Mouse (Mus musculus): Measurements from ENCODE around the gene Ceacam16. TPM values are rescaled to one million over a fixed set of nuclear protein-coding genes. Genes with fewer than 3 reads are reported as not detected.

Ceacam16 gene
- polyA plus RNA-seq, 2 experiments: 0.11 TPM; not detected in 1

GRCm38 (mm10) chr7:19816224-19816771, 44.8 kb downstream of the Ceacam16 start:
- peak overlapping the region; percentile 69 for H3K4me2 ChIP-seq (replicated peaks; ENCODE audit: low read depth, low read length, severe bottlenecking)
- DNase-seq (ENCODE audit: low spot score) (peak; percentile 68), ATAC-seq (ENCODE audit: low FRiP score, low read depth) (peak; percentile 70)
- H3K27me3 ChIP-seq (ENCODE audit: control insufficient read depth, insufficient read depth, low read length): peaks cover 14% of the 10 kb centered on the region
- peak overlapping the region; percentile 39 for H3K4me3 ChIP-seq (replicated peaks; ENCODE audit: low read length)
- TF ChIP-seq POLR2A (IDR thresholded peaks at IDR 0.05; ENCODE audit: borderline replicate concordance, extremely low read depth, insufficient read depth, insufficient read length): no peak
- peaks cover 17% of the 10 kb centered on the region for H3K4me1 ChIP-seq (ENCODE audit: control insufficient read depth, insufficient read depth, low read length)
- WGBS: 1% methylated on average over 27 of the region's 28 CpGs
- H3K36me3 ChIP-seq (ENCODE audit: control insufficient read depth, insufficient read depth, low read length): no peaks in the 10 kb centered on the region
- H3K9me3 ChIP-seq (ENCODE audit: control insufficient read depth, low read length): 0 out of 2 replicates have a peak, but pooled peaks cover 5% of the 10 kb centered on the region
- H3K9ac ChIP-seq (ENCODE audit: low read depth, low read length, severe bottlenecking): peak overlapping the region; percentile 18; the same call in 1 of the 2 replicates
- peak overlapping the region; percentile 38; the same call in 1 of the 2 replicates for H3K27ac ChIP-seq (replicated peaks; ENCODE audit: low read depth, low read length)

- Histone ChIP-seq H3K27ac (replicated peaks; ENCODE audit: low read depth, low read length) (0 out of 2 replicates have a peak overlapping the region, but pooled peaks have one; percentile 15), H3K27me3 (ENCODE audit: control insufficient read depth, insufficient read depth, low read length) (peaks cover 19% of the 10 kb centered on the region), H3K4me3 (replicated peaks; ENCODE audit: low read length) (peak overlapping the region; percentile 39)
These were observed 45.5 kb downstream of the Ceacam16 start for GRCm38 (mm10) chr7:19815296-19816223.

GRCm38 (mm10) chr7:19813579-19814122, 47.4 kb downstream of the Ceacam16 start:
- H3K9me3 ChIP-seq (ENCODE audit: control insufficient read depth, low read length): no peaks in the 10 kb centered on the region
- no peak overlapping the region for H3K9ac ChIP-seq (ENCODE audit: low read depth, low read length, severe bottlenecking)
- no peak overlapping the region for H3K4me2 ChIP-seq (replicated peaks; ENCODE audit: low read depth, low read length, severe bottlenecking)
- no peak overlapping the region for H3K4me3 ChIP-seq (replicated peaks; ENCODE audit: low read length)
- no peak for ATAC-seq (ENCODE audit: low FRiP score, low read depth)
- 75% methylated on average over 6 of the region's 6 CpGs for WGBS
- H3K27ac ChIP-seq (replicated peaks; ENCODE audit: low read depth, low read length): no peak overlapping the region
- H3K27me3 ChIP-seq (ENCODE audit: control insufficient read depth, insufficient read depth, low read length): peaks cover 38% of the 10 kb centered on the region
- H3K4me1 ChIP-seq (ENCODE audit: control insufficient read depth, insufficient read depth, low read length): peaks cover 24% of the 10 kb centered on the region
- DNase-seq (ENCODE audit: low spot score): no peak
- no peak for TF ChIP-seq POLR2A (IDR thresholded peaks at IDR 0.05; ENCODE audit: borderline replicate concordance, extremely low read depth, insufficient read depth, insufficient read length)
- H3K36me3 ChIP-seq (ENCODE audit: control insufficient read depth, insufficient read depth, low read length): no peaks in the 10 kb centered on the region

More at GRCm38 (mm10) chr7:19815296-19816223, 45.5 kb downstream of the Ceacam16 start:
- Histone ChIP-seq H3K4me2 (replicated peaks; ENCODE audit: low read depth, low read length, severe bottlenecking) (peak overlapping the region; percentile 69), H3K9me3 (ENCODE audit: control insufficient read depth, low read length) (0 out of 2 replicates have a peak, but pooled peaks cover 3% of the 10 kb centered on the region), H3K36me3 (ENCODE audit: control insufficient read depth, insufficient read depth, low read length) (no peaks in the 10 kb centered on the region), H3K4me1 (ENCODE audit: control insufficient read depth, insufficient read depth, low read length) (peaks cover 20% of the 10 kb centered on the region), H3K9ac (ENCODE audit: low read depth, low read length, severe bottlenecking) (peak overlapping the region; percentile 18; the same call in 1 of the 2 replicates)
- DNase-seq (ENCODE audit: low spot score) (no peak), ATAC-seq (ENCODE audit: low FRiP score, low read depth) (no peak)
- 32% methylated on average over 17 of the region's 17 CpGs for WGBS
- no peak for TF ChIP-seq POLR2A (IDR thresholded peaks at IDR 0.05; ENCODE audit: borderline replicate concordance, extremely low read depth, insufficient read depth, insufficient read length)

GRCm38 (mm10) chr7:19813161-19813560, 47.9 kb downstream of the Ceacam16 start:
- peaks cover 43% of the 10 kb centered on the region for H3K27me3 ChIP-seq (ENCODE audit: control insufficient read depth, insufficient read depth, low read length)
- H3K4me2 ChIP-seq (replicated peaks; ENCODE audit: low read depth, low read length, severe bottlenecking): no peak overlapping the region
- H3K4me1 ChIP-seq (ENCODE audit: control insufficient read depth, insufficient read depth, low read length): peaks cover 24% of the 10 kb centered on the region
- TF ChIP-seq POLR2A (IDR thresholded peaks at IDR 0.05; ENCODE audit: borderline replicate concordance, extremely low read depth, insufficient read depth, insufficient read length): no peak
- ATAC-seq (ENCODE audit: low FRiP score, low read depth) (no peak), DNase-seq (ENCODE audit: low spot score) (no peak)
- no peaks in the 10 kb centered on the region for H3K36me3 ChIP-seq (ENCODE audit: control insufficient read depth, insufficient read depth, low read length)
- no peak overlapping the region for H3K4me3 ChIP-seq (replicated peaks; ENCODE audit: low read length)
- no peak overlapping the region for H3K9ac ChIP-seq (ENCODE audit: low read depth, low read length, severe bottlenecking)
- no peaks in the 10 kb centered on the region for H3K9me3 ChIP-seq (ENCODE audit: control insufficient read depth, low read length)
- no peak overlapping the region for H3K27ac ChIP-seq (replicated peaks; ENCODE audit: low read depth, low read length)
- WGBS: 84% methylated on average over 4 of the region's 4 CpGs

- WGBS: 4% methylated on average over 22 of the region's 22 CpGs
These were observed 50.0 kb downstream of the Ceacam16 start for GRCm38 (mm10) chr7:19811114-19811513.

More at GRCm38 (mm10) chr7:19811114-19811513, 50.0 kb downstream of the Ceacam16 start:
- Histone ChIP-seq H3K27me3 (ENCODE audit: control insufficient read depth, insufficient read depth, low read length) (peaks cover 45% of the 10 kb centered on the region), H3K4me1 (ENCODE audit: control insufficient read depth, insufficient read depth, low read length) (peaks cover 13% of the 10 kb centered on the region; the same call in 1 of the 2 replicates), H3K9ac (ENCODE audit: low read depth, low read length, severe bottlenecking) (no peak overlapping the region), H3K9me3 (ENCODE audit: control insufficient read depth, low read length) (no peaks in the 10 kb centered on the region), H3K4me3 (replicated peaks; ENCODE audit: low read length) (peak overlapping the region; percentile 18), H3K4me2 (replicated peaks; ENCODE audit: low read depth, low read length, severe bottlenecking) (peak overlapping the region; percentile 35), H3K36me3 (ENCODE audit: control insufficient read depth, insufficient read depth, low read length) (no peaks in the 10 kb centered on the region), H3K27ac (replicated peaks; ENCODE audit: low read depth, low read length) (no peak overlapping the region)
- TF ChIP-seq POLR2A (IDR thresholded peaks at IDR 0.05; ENCODE audit: borderline replicate concordance, extremely low read depth, insufficient read depth, insufficient read length): no peak
- DNase-seq (ENCODE audit: low spot score) (no peak), ATAC-seq (ENCODE audit: low FRiP score, low read depth) (no peak)
